Mouse (Mus musculus) MEL (cell line): Measurements from ENCODE around the gene Gnao1.

Experiments
- CTCF ChIP-seq, 3 experiments: IDR thresholded peaks in 2 of 3; conservative IDR thresholded peaks in 1 of 3; 2 replicates each; pipeline ENCODE4 v1.5.1; 2011 to 2012; ENCODE audit warnings: low read length in 3 of 3, low read depth in 2 of 3, mild to moderate bottlenecking in 2 of 3, improper control_type of control experiment in 1 of 3, inconsistent platforms in 1 of 3, mixed read lengths in 1 of 3, moderate library complexity in 1 of 3; ENCODE audit not compliant: control insufficient read depth in 1 of 3, insufficient read depth in 1 of 3, poor library complexity in 1 of 3, severe bottlenecking in 1 of 3
- JUND ChIP-seq: IDR thresholded peaks from 2 replicates; pipeline ENCODE4 v1.6.1; 2011; ENCODE audit warnings: low read depth, mild to moderate bottlenecking, improper control_type of control experiment, low read length
- SMC3 ChIP-seq: IDR thresholded peaks from 2 replicates; pipeline ENCODE4 v1.6.1; 2011; ENCODE audit warnings: low read depth, low read length, improper control_type of control experiment

- TF ChIP-seq SMC3 (no peak), CTCF (IDR thresholded peaks at IDR 0.05 in 2 of 3, conservative IDR thresholded peaks at IDR 0.05 in 1 of 3; ENCODE audit: control insufficient read depth in 1 of 3, insufficient read depth in 1 of 3, low read depth in 2 of 3, low read length in 3 of 3, poor library complexity in 1 of 3, severe bottlenecking in 1 of 3) (no peak), JUND (no peak)
These were observed 119.5 kb downstream of the Gnao1 start for GRCm38 (mm10) chr8:93929233-93929632.
